Mouse (Mus musculus) heart, postnatal 0 days (tissue): Measurements from ENCODE around the gene Cpm. TPM values are rescaled to one million over a fixed set of nuclear protein-coding genes. Genes with fewer than 3 reads are reported as not detected.

Source experiments
- ATAC-seq: fragments of 200-750 bp; cut with Nextera tagmentation; 2 replicates; pipeline ENCODE4 v1.8.0; 2017; ENCODE audit warnings: low read depth, moderate number of reproducible peaks, moderate library complexity; ENCODE audit not compliant: insufficient read depth
- DNase-seq: peaks from one replicate; pipeline ENCODE4 v3.0.0-alpha.2; 2016; ENCODE audit warnings: low spot score
- H3K27ac ChIP-seq: fragments of 300-500 bp; sonication (generic); 2 replicates; pipeline ENCODE4 v1.5.1; 2014; ENCODE audit warnings: low read depth, mild to moderate bottlenecking
- H3K27me3 ChIP-seq: fragments of 300-500 bp; sonication (generic); 2 replicates; pipeline ENCODE4 v1.6.1; 2014; ENCODE audit warnings: low read length, mixed read lengths; ENCODE audit not compliant: control insufficient read depth, insufficient read depth
- H3K36me3 ChIP-seq: fragments of 300-500 bp; sonication (generic); replicated peaks from 2 replicates; pipeline ENCODE4 v1.6.1; 2014; ENCODE audit warnings: low read length, mixed read lengths; ENCODE audit not compliant: control insufficient read depth, insufficient read depth
- H3K4me1 ChIP-seq: fragments of 300-500 bp; sonication (generic); 2 replicates; pipeline ENCODE4 v1.6.1; 2014; ENCODE audit warnings: antibody characterized with exemption; ENCODE audit not compliant: control insufficient read depth, insufficient read depth
- H3K4me2 ChIP-seq: fragments of 300-500 bp; sonication (generic); 2 replicates; pipeline ENCODE4 v1.6.1; 2014; ENCODE audit warnings: low read depth, mild to moderate bottlenecking, low read length, moderate library complexity
- H3K4me3 ChIP-seq: fragments of 300-500 bp; sonication (generic); 2 replicates; pipeline ENCODE4 v1.5.1; 2014; ENCODE audit warnings: low read depth, low read length
- H3K9ac ChIP-seq: fragments of 300-500 bp; sonication (generic); replicated peaks from 2 replicates; pipeline ENCODE4 v1.6.1; 2014; ENCODE audit warnings: low read depth, low read length, mixed read lengths
- H3K9me3 ChIP-seq: fragments of 300-500 bp; sonication (generic); replicated peaks from 2 replicates; pipeline ENCODE4 v1.6.1; 2016; ENCODE audit warnings: low read length; ENCODE audit not compliant: control insufficient read depth
- CTCF ChIP-seq: IDR thresholded peaks from 2 replicates; pipeline ENCODE4 v1.5.1; 2016; ENCODE audit warnings: antibody characterized with exemption, control low read depth, low read depth
- EP300 ChIP-seq: IDR thresholded peaks from 2 replicates; pipeline ENCODE4 v1.6.1; 2016; ENCODE audit warnings: antibody characterized with exemption, low read depth
- WGBS: fragments of 180-500 bp; shearing (Covaris S2); extraction: QIAGEN DNeasy Blood & Tissue Kit; methylation state at CpG from one replicate; pipeline ENCODE4 v1.1.7; 2014; 5-methylcytosine and 5-hydroxymethylcytosine counted together
- polyA plus RNA-seq: library from polyadenylated mRNA; unstranded; fragments of >200 nt; fragmentation: Nextera tagmentation; extraction: Ambion mirVana; gene quantifications from 2 replicates; pipeline ENCODE4 v1.2.1, GENCODE M21; 2015
- total RNA-seq: library from RNA; depleted of rRNA; stranded (reverse); fragments of >200 nt; gene quantifications from 2 replicates; pipeline ENCODE4 v1.2.3, GENCODE M21; 2014; ENCODE audit warnings: low replicate concordance

The Cpm gene
- total and polyA plus RNA-seq, 2 experiments from 2014 or later = 0.53 to 2.0 TPM

DNA sequence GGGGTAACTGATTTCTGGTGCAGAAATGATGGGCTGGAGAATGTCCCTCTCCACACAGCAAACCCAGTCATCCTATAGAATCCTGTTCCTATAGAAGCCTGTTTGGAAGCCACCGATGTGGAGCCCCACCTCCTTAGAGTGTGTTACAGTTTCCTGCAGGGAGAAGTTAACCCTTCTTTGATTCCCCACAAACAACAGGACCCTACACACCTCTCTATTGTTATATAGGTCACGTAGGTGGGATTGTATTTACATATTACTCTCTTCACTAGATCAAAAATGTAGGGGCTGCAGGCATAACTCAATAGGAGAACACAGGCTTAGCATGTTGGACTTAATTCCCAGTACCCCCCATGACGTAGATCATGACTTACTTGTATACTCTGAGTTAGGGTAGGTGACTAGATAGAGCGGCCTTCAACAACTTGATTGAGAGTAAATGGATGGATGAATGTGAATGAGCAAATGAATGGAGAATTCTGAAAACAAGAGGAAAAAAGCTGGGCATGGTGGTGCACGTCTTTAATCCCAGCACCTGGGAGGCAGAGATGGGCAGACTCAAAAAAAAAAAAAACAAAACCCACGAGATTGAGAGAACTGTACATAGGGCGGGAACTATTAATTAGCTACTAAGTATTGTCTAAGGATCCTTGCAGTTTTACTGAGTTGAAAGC lies 27.8 kb downstream of the Cpm start:
- no peak overlapping the region for H3K4me2 ChIP-seq
- ATAC-seq (no peak), DNase-seq (no peak)
- no peak overlapping the region for H3K4me3 ChIP-seq
- TF ChIP-seq CTCF (no peak), EP300 (no peak)
- no peak overlapping the region for H3K9ac ChIP-seq
- H3K36me3 ChIP-seq = no peaks in the 10 kb centered on the region
- H3K4me1 ChIP-seq = no peaks in the 10 kb centered on the region
- H3K27ac ChIP-seq = no peak overlapping the region
- no peaks in the 10 kb centered on the region for H3K9me3 ChIP-seq
- WGBS = 76% methylated on average over 7 of the region's 7 CpGs
- H3K27me3 ChIP-seq = no peaks in the 10 kb centered on the region

DNA sequence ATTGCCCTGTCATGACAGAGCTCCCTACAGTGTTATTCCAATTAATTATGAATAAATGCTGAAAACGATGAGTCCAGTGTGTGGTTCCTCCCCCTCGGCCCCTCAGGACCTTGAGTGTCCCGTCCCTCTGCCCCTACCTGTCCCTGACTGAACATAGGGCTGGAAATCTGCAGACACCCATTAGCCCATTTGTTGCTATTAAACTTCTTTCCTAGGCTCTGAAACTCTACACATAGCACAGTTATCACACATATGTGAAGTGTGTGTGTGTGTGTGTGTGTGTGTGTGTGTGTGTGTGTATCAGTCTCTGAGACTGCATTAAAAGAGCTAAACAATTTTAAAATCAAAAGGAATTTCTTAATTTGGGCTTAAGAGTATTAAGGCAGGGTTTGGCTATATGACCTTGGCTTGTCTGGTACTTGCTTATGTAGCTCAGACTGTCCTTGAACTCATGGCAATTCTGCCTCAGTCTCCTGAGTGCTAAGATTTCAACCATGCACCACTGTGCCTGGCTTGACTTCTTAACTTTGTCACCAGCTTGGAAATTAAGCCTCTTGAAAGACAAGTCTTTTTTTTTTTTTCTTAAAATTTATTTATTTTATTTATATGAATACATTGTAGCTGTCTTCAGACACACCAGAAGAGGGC lies 28.5 kb downstream of the Cpm start:
- Histone ChIP-seq H3K4me3 (no peak overlapping the region), H3K36me3 (no peaks in the 10 kb centered on the region), H3K9me3 (no peaks in the 10 kb centered on the region), H3K4me2 (no peak overlapping the region), H3K4me1 (no peaks in the 10 kb centered on the region), H3K9ac (no peak overlapping the region), H3K27me3 (no peaks in the 10 kb centered on the region), H3K27ac (no peak overlapping the region)
- TF ChIP-seq EP300 (no peak), CTCF (no peak)
- 85% methylated on average over 3 of the region's 3 CpGs for WGBS
- DNase-seq (no peak), ATAC-seq (no peak)

DNA sequence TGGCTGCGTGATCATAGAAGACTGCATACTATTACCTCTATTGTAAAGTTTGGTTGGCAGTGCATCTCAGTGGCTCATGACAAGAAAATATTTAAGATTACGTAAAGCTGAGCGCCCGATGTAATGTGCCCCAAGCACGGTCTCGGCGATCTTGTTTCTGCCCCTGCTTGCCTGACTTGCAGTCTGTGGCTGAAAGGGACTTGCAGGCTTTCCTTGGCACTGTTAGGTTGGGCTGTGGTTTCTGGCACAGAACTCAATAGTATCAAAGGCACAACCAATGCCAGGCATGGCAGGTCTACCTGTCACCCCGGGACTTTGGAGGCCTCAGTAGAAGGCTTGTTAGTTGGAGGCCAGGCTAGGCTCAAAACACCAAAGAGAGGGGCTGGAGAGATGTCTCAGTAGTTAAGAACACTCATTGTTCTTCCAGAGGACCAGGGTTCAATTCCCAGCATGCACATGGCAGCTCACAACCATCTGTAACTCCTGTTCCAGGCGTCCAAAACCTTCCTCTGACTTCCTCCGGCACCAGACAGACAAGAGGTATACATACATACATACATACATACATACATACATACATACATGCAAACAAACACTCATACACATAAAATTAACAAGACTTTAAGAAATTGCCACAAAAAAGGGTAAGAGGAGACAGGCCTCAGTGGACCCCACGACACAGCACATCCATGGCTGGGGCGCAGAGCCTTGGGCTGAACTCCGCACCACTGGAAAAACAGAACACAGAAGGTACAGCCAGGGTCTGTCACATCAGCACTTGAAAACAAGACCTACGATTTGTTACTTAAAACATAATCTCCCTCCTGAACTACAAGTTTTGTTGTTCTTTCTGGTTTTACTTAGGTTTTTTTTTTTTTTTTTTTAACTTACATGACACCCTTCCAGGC lies 29.5 kb downstream of the Cpm start:
- ATAC-seq = no peak
- no peaks in the 10 kb centered on the region for H3K36me3 ChIP-seq
- H3K27ac ChIP-seq = no peak overlapping the region
- H3K4me3 ChIP-seq = no peak overlapping the region
- H3K9me3 ChIP-seq = no peaks in the 10 kb centered on the region
- H3K27me3 ChIP-seq = no peaks in the 10 kb centered on the region
- H3K4me1 ChIP-seq = no peaks in the 10 kb centered on the region
- TF ChIP-seq CTCF (no peak), EP300 (no peak)
- 87% methylated on average over 14 of the region's 14 CpGs for WGBS
- H3K4me2 ChIP-seq = no peak overlapping the region
- no peak for DNase-seq
- H3K9ac ChIP-seq = no peak overlapping the region

DNA sequence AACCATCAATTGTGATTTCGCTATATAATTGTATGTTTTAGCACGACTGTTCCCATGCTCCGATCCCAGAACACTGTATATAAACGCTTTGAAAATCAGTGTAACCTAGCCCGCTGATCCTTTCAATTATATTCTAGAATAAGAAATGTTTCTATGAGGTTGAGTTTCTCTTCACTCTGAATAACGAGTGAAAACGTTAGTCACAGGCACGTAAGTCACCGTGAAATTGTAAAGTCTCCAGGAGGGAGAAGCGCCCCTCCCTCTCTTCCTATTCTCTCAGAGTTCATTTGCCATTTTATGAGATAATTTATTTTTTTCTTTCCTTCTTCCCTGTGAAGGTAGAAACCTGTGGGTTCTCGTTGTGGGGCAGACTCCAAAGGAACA lies 30.1 kb downstream of the Cpm start:
- Histone ChIP-seq H3K4me1 (no peaks in the 10 kb centered on the region), H3K27me3 (no peaks in the 10 kb centered on the region), H3K27ac (no peak overlapping the region), H3K9ac (no peak overlapping the region), H3K9me3 (no peaks in the 10 kb centered on the region), H3K4me2 (no peak overlapping the region), H3K36me3 (no peaks in the 10 kb centered on the region), H3K4me3 (no peak overlapping the region)
- ATAC-seq (no peak), DNase-seq (no peak)
- TF ChIP-seq CTCF (no peak), EP300 (no peak)
- WGBS = 76% methylated on average over 11 of the region's 11 CpGs

DNA sequence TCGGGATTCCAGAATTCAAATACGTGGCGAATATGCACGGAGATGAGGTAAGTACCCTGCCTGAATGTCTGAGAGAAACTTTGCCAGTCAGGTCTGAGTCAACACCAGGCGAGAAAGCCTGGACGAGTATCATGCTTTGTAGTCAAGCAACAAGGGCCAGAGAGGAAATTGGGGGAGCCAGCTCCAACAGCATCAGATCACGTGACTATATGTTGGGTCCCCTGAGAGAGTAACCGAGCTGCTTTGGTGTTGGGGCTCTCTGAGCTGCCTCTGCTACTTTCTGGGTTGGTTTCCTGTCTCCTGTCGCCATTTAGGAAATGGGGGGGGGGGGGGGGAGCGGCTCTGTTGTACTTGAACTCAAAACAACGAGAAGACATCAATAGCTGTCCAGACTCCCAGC lies 30.5 kb downstream of the Cpm start:
- DNase-seq (no peak), ATAC-seq (no peak)
- Histone ChIP-seq H3K4me2 (no peak overlapping the region), H3K27me3 (no peaks in the 10 kb centered on the region), H3K9me3 (no peaks in the 10 kb centered on the region), H3K4me1 (no peaks in the 10 kb centered on the region), H3K27ac (no peak overlapping the region), H3K9ac (no peak overlapping the region), H3K36me3 (no peaks in the 10 kb centered on the region), H3K4me3 (no peak overlapping the region)
- TF ChIP-seq EP300 (no peak), CTCF (no peak)
- WGBS = 49% methylated on average over 11 of the region's 11 CpGs
